Mouse (Mus musculus): ENCODE results near the gene Il24.

Gene Il24

GRCm38 (mm10) chr1:130854819-130855218, 32.4 kb downstream of the Il24 start:
- DNase-seq (ENCODE audit: low read depth, low spot score): no peak

- no peak for DNase-seq (ENCODE audit: low read depth, low spot score)
Observed at GRCm38 (mm10) chr1:130850405-130850804, 36.8 kb downstream of the Il24 start.

- DNase-seq (ENCODE audit: low read depth, low spot score): no peak
Observed at GRCm38 (mm10) chr1:130849530-130850214, 37.6 kb downstream of the Il24 start.

GRCm38 (mm10) chr1:130844516-130844915, 42.7 kb downstream of the Il24 start:
- no peak for DNase-seq (ENCODE audit: low read depth, low spot score)

- no peak for DNase-seq (ENCODE audit: low read depth, low spot score)
Observed at GRCm38 (mm10) chr1:130841621-130842020, 45.6 kb downstream of the Il24 start.

- no peak for DNase-seq (ENCODE audit: low read depth, low spot score)
Observed at GRCm38 (mm10) chr1:130840599-130841379, 46.5 kb downstream of the Il24 start.

- no peak for DNase-seq (ENCODE audit: low read depth, low spot score)
Observed at GRCm38 (mm10) chr1:130838288-130838687, 49.0 kb downstream of the Il24 start.

- no peak for DNase-seq (ENCODE audit: low read depth, low spot score)
Observed at GRCm38 (mm10) chr1:130835161-130835936, 51.9 kb downstream of the Il24 start.

- no peak for DNase-seq (ENCODE audit: low read depth, low spot score)
Observed at GRCm38 (mm10) chr1:130832230-130833149, 54.8 kb downstream of the Il24 start.

All from skeletal muscle tissue, adult 2 months (tissue).